ENCODE assay signal across 8 mouse cellular contexts in the genomic region with DNA sequence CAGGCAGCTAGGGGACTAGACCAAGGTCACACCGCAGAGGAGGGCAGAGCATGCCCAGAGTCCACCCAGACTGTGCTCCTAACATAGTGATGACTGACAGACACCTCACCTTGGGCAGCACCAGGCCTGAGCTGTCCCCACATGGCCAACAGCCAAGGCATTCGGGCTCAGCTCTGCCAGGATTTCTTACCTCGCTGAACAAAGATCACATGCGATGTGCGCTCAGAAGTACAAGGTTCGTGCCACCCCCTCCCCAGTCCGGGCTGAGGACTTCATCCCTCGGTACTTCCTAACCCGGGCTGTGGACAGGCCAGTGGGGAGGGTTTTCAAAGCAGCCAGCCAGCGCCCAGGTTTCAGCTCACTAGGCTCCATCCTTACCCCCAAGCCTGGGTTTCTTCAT. TPM values are rescaled to one million over a fixed set of nuclear protein-coding genes. Genes with fewer than 3 reads are reported as not detected.
A peak's percentile ranks its signal among the peaks of the same experiment; 100 is the strongest.
DNase-seq lines count a peak whose midpoint lies in the region; ATAC-seq and TF ChIP-seq lines count a peak whose summit lies in the region.

No protein-coding gene starts in this region.

- peaks cover 6% of the 10 kb centered on the region; the same call in 1 of the 2 replicates for H3K4me1 ChIP-seq in hindbrain, embryonic 14.5 days (replicated peaks; ENCODE audit: control insufficient read depth, insufficient read depth, low read length)
- H3K4me1 ChIP-seq in limb, embryonic 12.5 days (replicated peaks): peaks cover 15% of the 10 kb centered on the region
- H3K4me1 ChIP-seq in cerebellum, adult 2 months (ENCODE audit: control insufficient read depth, insufficient read depth, low read length): no peaks in the 10 kb centered on the region

- POLR2A ChIA-PET in Patski (lab: Charles Lee): interaction anchor here (0.8 to 1.9 kb wide), 2 partner anchors 9 to 18 kb away, joined by 3 to 8 read pairs; no protein-coding TSS in a partner anchor

- in situ Hi-C loops in Patski (cut with MboI; ENCODE audit: low pct_unique_long_range_greater_than_20kb): no loop called here

- no peak for TF ChIP-seq CTCF in Patski (IDR thresholded peaks at IDR 0.05)
- no peak for TF ChIP-seq CTCF in cerebellum, adult 2 months (IDR thresholded peaks at IDR 0.05; ENCODE audit: borderline replicate concordance, insufficient read depth, low read depth, low read length)

- 36% methylated on average over 10 of the region's 10 CpGs for WGBS in hindbrain, embryonic 14.5 days
- 26% methylated on average over 10 of the region's 10 CpGs for WGBS in limb, embryonic 12.5 days
- 19% methylated on average over 10 of the region's 10 CpGs for WGBS in cerebellum, adult 2 months

- CTCF ChIA-PET in Patski (lab: Charles Lee): interaction anchor here (0.9 to 2.5 kb wide), 3 partner anchors 9 to 18 kb away, joined by 3 to 11 read pairs (median 10); no protein-coding TSS in a partner anchor

- H3K27me3 ChIP-seq in Patski: no peaks in the 10 kb centered on the region
- peaks cover 44% of the 10 kb centered on the region for H3K27me3 ChIP-seq in hindbrain, embryonic 14.5 days (ENCODE audit: control insufficient read depth, insufficient read depth, low read length)
- H3K27me3 ChIP-seq in limb, embryonic 12.5 days: peaks cover 65% of the 10 kb centered on the region
- H3K27me3 ChIP-seq in cerebellum, adult 2 months (ENCODE audit: control insufficient read depth, insufficient read depth, low read length): peaks cover 4% of the 10 kb centered on the region; the same call in 1 of the 2 replicates

- no peak overlapping the region for H3K9ac ChIP-seq in hindbrain, embryonic 14.5 days
- no peak overlapping the region; the same call in 1 of the 2 replicates for H3K9ac ChIP-seq in limb, embryonic 12.5 days (replicated peaks)

- H3K27ac ChIP-seq in hindbrain, embryonic 14.5 days: no peak overlapping the region
- no peak overlapping the region for H3K27ac ChIP-seq in limb, embryonic 12.5 days
- no peak overlapping the region for H3K27ac ChIP-seq in cerebellum, adult 2 months (ENCODE audit: insufficient read depth, low read length)

- peak; percentile 53 for DNase-seq in adrenal gland, postnatal 14 days
- no peak for DNase-seq in adrenal gland, postnatal 4 days (ENCODE audit: low spot score in 2 of 2)
- peak; percentile 33 for DNase-seq in Patski (ENCODE audit: low read depth, low spot score)
- no peak for DNase-seq in hindbrain, embryonic 14.5 days (ENCODE audit: low spot score)
- DNase-seq in cerebellum, adult 2 months: no peak
- no peak for DNase-seq in spleen, postnatal 4 days (ENCODE audit: low spot score in 2 of 2)

- no peak for TF ChIP-seq POLR2A in cerebellum, adult 2 months (IDR thresholded peaks at IDR 0.05; ENCODE audit: borderline replicate concordance, insufficient read depth, low read length)

- no peaks in the 10 kb centered on the region for H3K36me3 ChIP-seq in hindbrain, embryonic 14.5 days (replicated peaks; ENCODE audit: control insufficient read depth, insufficient read depth)
- no peaks in the 10 kb centered on the region for H3K36me3 ChIP-seq in limb, embryonic 12.5 days

- peak overlapping the region; percentile 66 for H3K4me2 ChIP-seq in hindbrain, embryonic 14.5 days (replicated peaks)
- H3K4me2 ChIP-seq in limb, embryonic 12.5 days: peak overlapping the region; percentile 94

- ATAC-seq in Patski: peak; percentile 37
- ATAC-seq in hindbrain, embryonic 14.5 days (ENCODE audit: low FRiP score): no peak
- ATAC-seq in limb, embryonic 12.5 days (ENCODE audit: insufficient number of reproducible peaks, insufficient read depth, low FRiP score, low TSS enrichment, low read depth): no peak
- ATAC-seq in inflammation-experienced regulatory T-cells, adult 6 months: no peak

- no peaks in the 10 kb centered on the region for H3K9me3 ChIP-seq in hindbrain, embryonic 14.5 days (ENCODE audit: control insufficient read depth, low read length)
- no peaks in the 10 kb centered on the region for H3K9me3 ChIP-seq in limb, embryonic 12.5 days

- peak overlapping the region; percentile 33; the same call in 1 of the 2 replicates for H3K4me3 ChIP-seq in hindbrain, embryonic 14.5 days (replicated peaks; ENCODE audit: low read length)
- H3K4me3 ChIP-seq in limb, embryonic 12.5 days (replicated peaks): peak overlapping the region; percentile 57
- no peak overlapping the region for H3K4me3 ChIP-seq in cerebellum, adult 2 months (replicated peaks; ENCODE audit: insufficient read depth, low read depth, low read length)

RNA-seq across cellular contexts. Expression of a gene that starts 0.8 kb away (rescaled TPM):
- 2.1 and 3.6 TPM in 2 replicates for total RNA-seq in adrenal gland, postnatal 14 days (2021)
- 1 to 10 TPM; 2.4 to 8.0 TPM for total RNA-seq in adrenal gland, postnatal 4 days (2021)
- 88.3 TPM for polyA plus RNA-seq in Patski (2021)
- polyA plus RNA-seq in hindbrain, embryonic 14.5 days (2014; fragmentation: Nextera tagmentation; extraction: Ambion mirVana): 1.1 and 1.4 TPM in 2 replicates
- 2.5 and 3.4 TPM in 2 replicates for polyA plus RNA-seq in limb, embryonic 12.5 days (2016; fragmentation: Nextera tagmentation; extraction: Ambion mirVana)
- polyA plus RNA-seq in inflammation-experienced regulatory T-cells, adult 6 months (2017; shearing (Covaris generic)): under 1 TPM; 0.19 to 0.90 (median 0.47) TPM
- 3.0 and 5.5 TPM in 2 replicates for polyA plus RNA-seq in cerebellum, adult 2 months (2012; rRNA removed)

RNA-seq across cellular contexts. Expression of a gene that starts 33.4 kb away (rescaled TPM):
- 39.2 and 41.7 TPM in 2 replicates for total RNA-seq in adrenal gland, postnatal 14 days (2021)
- 10 to 100 TPM; 49.5 to 53.4 TPM for total RNA-seq in adrenal gland, postnatal 4 days (2021)
- polyA plus RNA-seq in Patski (2021): 61.4 TPM
- polyA plus RNA-seq in hindbrain, embryonic 14.5 days (2014; fragmentation: Nextera tagmentation; extraction: Ambion mirVana): 33.7 and 38.9 TPM in 2 replicates
- polyA plus RNA-seq in limb, embryonic 12.5 days (2016; fragmentation: Nextera tagmentation; extraction: Ambion mirVana): 69.5 and 75.3 TPM in 2 replicates
- 100 to 1,000 TPM; 220 to 248 (median 235) TPM for polyA plus RNA-seq in inflammation-experienced regulatory T-cells, adult 6 months (2017; shearing (Covaris generic))
- 79.3 and 87.5 TPM in 2 replicates for polyA plus RNA-seq in cerebellum, adult 2 months (2012; rRNA removed)

RNA-seq across cellular contexts. Expression of a gene that starts 50.1 kb away (rescaled TPM):
- 6.9 and 10.0 TPM in 2 replicates for total RNA-seq in adrenal gland, postnatal 14 days (2021)
- total RNA-seq in adrenal gland, postnatal 4 days (2021): 10 to 100 TPM; 16.3 to 16.9 TPM
- polyA plus RNA-seq in Patski (2021): 24.5 TPM
- 10.6 and 15.4 TPM in 2 replicates for polyA plus RNA-seq in hindbrain, embryonic 14.5 days (2014; fragmentation: Nextera tagmentation; extraction: Ambion mirVana)
- 21.0 and 22.1 TPM in 2 replicates for polyA plus RNA-seq in limb, embryonic 12.5 days (2016; fragmentation: Nextera tagmentation; extraction: Ambion mirVana)
- 10 to 100 TPM in 2 of 3 experiments, 1 to 10 TPM in 1; 4.4 to 30.2 (median 13.8) TPM for polyA plus RNA-seq in inflammation-experienced regulatory T-cells, adult 6 months (2017; shearing (Covaris generic))
- polyA plus RNA-seq in cerebellum, adult 2 months (2012; rRNA removed): 33.9 and 35.5 TPM in 2 replicates

Comparison
In these comparisons a context has a peak if more than half of its experiments do, and no peak if none do; other contexts are left out.
1. DNase-seq: peak in adrenal gland, postnatal 14 days (single experiment) and Patski (single experiment); none in adrenal gland, postnatal 4 days (0 of 2), hindbrain, embryonic 14.5 days (single experiment), cerebellum, adult 2 months (0 of 2) and spleen, postnatal 4 days (0 of 2).
2. RNA of a gene that starts 0.8 kb away (polyA plus RNA-seq): 88.3 TPM in Patski (single experiment); 3.0 to 5.5 TPM in cerebellum, adult 2 months, 2.5 to 3.4 TPM in limb, embryonic 12.5 days, 1.1 to 1.4 TPM in hindbrain, embryonic 14.5 days and 0.19 to 0.90 TPM in inflammation-experienced regulatory T-cells, adult 6 months; every median in the first group is over 10 times any median in the second.